Comparison of ENCODE assay signal across 9 mouse cellular contexts in genomic region chr1:167239916-167240315, GRCm38 (mm10). TPM values are rescaled to one million over a fixed set of nuclear protein-coding genes. Genes with fewer than 3 reads are reported as not detected.
DNase-seq lines count a peak whose midpoint lies in the region; ATAC-seq and TF ChIP-seq lines count a peak whose summit lies in the region.
"Had no signal": no experiment of that assay in that cellular context is flagged by ENCODE, and none has a peak within 500 bp of the region (broad histone marks: within the 10 kb centered on the region; RNA-seq: fewer than 3 reads in every experiment).

No protein-coding gene starts in this region.

- TF ChIP-seq CTCF in thymus, adult 2 months (IDR thresholded peaks at IDR 0.05; ENCODE audit: borderline replicate concordance, control insufficient read depth, extremely low read depth, insufficient read depth, low read length, poor library complexity): no peak

- 0 out of 2 replicates have a peak overlapping the region, but pooled peaks have one; percentile 5 for H3K27ac ChIP-seq in thymus, adult 2 months (ENCODE audit: control insufficient read depth, insufficient read depth, low read length)
- no peak overlapping the region for H3K27ac ChIP-seq in hindbrain, embryonic 11.5 days (ENCODE audit: low read depth, low read length)

- peaks cover 54% of the 10 kb centered on the region for H3K4me1 ChIP-seq in thymus, adult 2 months (replicated peaks; ENCODE audit: control insufficient read depth, insufficient read depth, low read length)
- H3K4me1 ChIP-seq in hindbrain, embryonic 11.5 days (replicated peaks; ENCODE audit: control insufficient read depth, insufficient read depth, low read length): peaks cover 14% of the 10 kb centered on the region

- no peaks in the 10 kb centered on the region for H3K9me3 ChIP-seq in hindbrain, embryonic 11.5 days (ENCODE audit: control insufficient read depth, low read length)

- WGBS in thymus, adult 2 months: 69% methylated on average over 12 of the region's 12 CpGs
- 47% methylated on average over 12 of the region's 12 CpGs for WGBS in hindbrain, embryonic 11.5 days

- H3K4me3 ChIP-seq in thymus, adult 2 months (ENCODE audit: control insufficient read depth, insufficient read depth, low read length): no peak overlapping the region
- no peak overlapping the region for H3K4me3 ChIP-seq in hindbrain, embryonic 11.5 days (ENCODE audit: low read depth, low read length)

- ATAC-seq in hindbrain, embryonic 11.5 days (ENCODE audit: low FRiP score): peak; percentile 30; the same call in 1 of the 2 replicates

- H3K9ac ChIP-seq in hindbrain, embryonic 11.5 days (ENCODE audit: low read depth, low read length): no peak overlapping the region

- H3K27me3 ChIP-seq in thymus, adult 2 months (ENCODE audit: control insufficient read depth, insufficient read depth, low read length): no peaks in the 10 kb centered on the region
- H3K27me3 ChIP-seq in hindbrain, embryonic 11.5 days (ENCODE audit: control insufficient read depth, insufficient read depth, low read length): no peaks in the 10 kb centered on the region

- intact Hi-C loops in left cerebral cortex, postnatal 14 days (cut with DNase I): no loop called here
- intact Hi-C loops in heart, postnatal 14 days (cut with DNase I): no loop called here

- no peak for TF ChIP-seq POLR2A in thymus, adult 2 months (IDR thresholded peaks at IDR 0.05; ENCODE audit: control insufficient read depth, extremely low read depth, insufficient read depth, low read length, poor library complexity)

- H3K36me3 ChIP-seq in thymus, adult 2 months (ENCODE audit: control insufficient read depth, insufficient read depth, low read length): peaks cover 13% of the 10 kb centered on the region
- H3K36me3 ChIP-seq in hindbrain, embryonic 11.5 days (ENCODE audit: control insufficient read depth, insufficient read depth, low read length): no peaks in the 10 kb centered on the region

- H3K4me2 ChIP-seq in hindbrain, embryonic 11.5 days (replicated peaks; ENCODE audit: low read depth, low read length): no peak overlapping the region

- DNase-seq in thymus, adult 2 months: no peak
- no peak for DNase-seq in thymus, postnatal 36 days
- DNase-seq in hindbrain, embryonic 11.5 days (ENCODE audit: low spot score): peak; percentile 43
- peak; percentile 59 to 67 for DNase-seq in left cerebral cortex, postnatal 14 days (ENCODE audit: low spot score in 2 of 2)
- DNase-seq in adrenal gland, adult (ENCODE audit: inconsistent age in 2 of 2, low spot score in 1 of 2): no peak
- DNase-seq in ovary, postnatal 36 days (ENCODE audit: low spot score): no peak
- no peak for DNase-seq in adrenal gland, postnatal 14 days
- no peak for DNase-seq in heart, postnatal 14 days
- DNase-seq: kidney, postnatal 14 days had no signal

RNA-seq across cellular contexts. Expression of gene Uck2, which starts 45.2 kb away (rescaled TPM):
- 107 and 117 TPM in 2 replicates for polyA plus RNA-seq in thymus, adult 2 months (2012; rRNA removed)
- polyA plus RNA-seq in hindbrain, embryonic 11.5 days (2014; fragmentation: Nextera tagmentation; extraction: Ambion mirVana): 106 and 116 TPM in 2 replicates
- total RNA-seq in left cerebral cortex, postnatal 14 days (2021): 10 to 100 TPM; 74.1 to 81.2 TPM
- total RNA-seq in adrenal gland, postnatal 14 days (2021): 65.8 and 74.6 TPM in 2 replicates
- total RNA-seq in heart, postnatal 14 days (2021): 10 to 100 TPM; 47.3 to 54.5 TPM

Comparison
In these comparisons a context has a peak if more than half of its experiments do, and no peak if none do; other contexts are left out.
1. DNase-seq: peak in hindbrain, embryonic 11.5 days (single experiment) and left cerebral cortex, postnatal 14 days (2 of 2); none in thymus, adult 2 months (single experiment), thymus, postnatal 36 days (0 of 2), adrenal gland, adult (0 of 2), ovary, postnatal 36 days (single experiment), adrenal gland, postnatal 14 days (single experiment) and heart, postnatal 14 days (0 of 2).